Mouse (Mus musculus) retina, postnatal 7 days (tissue): ENCODE measurements around the gene Edrf1.
"Not testable (repeated sequence)": the region's sequence is repeated elsewhere in the genome, so short reads cannot be mapped to it uniquely, and the experiment has no call there.

Experiments
- DNase-seq: peaks from one replicate; pipeline ENCODE4 v3.0.0-alpha.2; 2012; ENCODE audit warnings: low read depth, low spot score

Edrf1 gene

DNA sequence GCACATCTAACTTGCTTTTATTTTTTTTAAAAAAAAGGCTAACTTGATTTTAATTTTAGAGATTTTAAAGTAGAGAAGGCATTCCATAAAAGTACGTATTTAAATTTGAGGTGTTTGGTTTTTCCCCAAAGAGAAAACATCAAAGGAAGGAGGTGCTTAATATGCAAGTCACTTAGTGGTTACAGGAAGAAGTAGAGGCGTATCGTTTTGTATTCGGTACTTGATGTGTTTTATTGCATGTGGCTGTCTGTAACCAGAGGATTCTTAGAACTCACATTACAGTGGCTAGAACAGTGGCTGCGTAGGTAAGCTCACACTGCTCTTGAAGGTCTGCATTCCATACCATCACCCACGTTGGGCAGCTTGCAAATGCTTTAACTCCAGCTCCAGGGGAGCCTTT is 8.4 kb downstream of the Edrf1 start:
- no peak for DNase-seq

DNA sequence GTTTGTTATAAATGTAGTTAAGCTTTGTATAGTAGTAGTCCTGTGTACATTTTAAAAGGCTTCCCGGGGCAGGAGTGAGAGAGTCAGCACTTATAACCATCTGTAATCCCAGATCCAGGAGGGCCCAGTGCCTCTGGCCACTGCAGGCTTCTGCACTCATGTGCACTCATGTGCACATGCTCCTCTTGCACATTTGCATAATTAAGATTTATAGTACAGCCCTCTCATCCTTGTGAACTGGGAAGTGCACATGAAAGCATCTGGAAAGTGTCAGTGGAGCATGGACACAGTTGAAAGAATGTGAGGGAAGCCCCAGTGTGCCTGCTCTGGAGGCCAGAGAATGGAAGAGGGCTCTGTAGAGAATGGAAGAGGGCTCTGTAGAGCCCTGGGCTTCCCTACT is 25.1 kb downstream of the Edrf1 start:
- DNase-seq, result no peak

GRCm38 (mm10) chr7:133669071-133669470 is 31.7 kb downstream of the Edrf1 start:
- DNase-seq, result no peak

DNA sequence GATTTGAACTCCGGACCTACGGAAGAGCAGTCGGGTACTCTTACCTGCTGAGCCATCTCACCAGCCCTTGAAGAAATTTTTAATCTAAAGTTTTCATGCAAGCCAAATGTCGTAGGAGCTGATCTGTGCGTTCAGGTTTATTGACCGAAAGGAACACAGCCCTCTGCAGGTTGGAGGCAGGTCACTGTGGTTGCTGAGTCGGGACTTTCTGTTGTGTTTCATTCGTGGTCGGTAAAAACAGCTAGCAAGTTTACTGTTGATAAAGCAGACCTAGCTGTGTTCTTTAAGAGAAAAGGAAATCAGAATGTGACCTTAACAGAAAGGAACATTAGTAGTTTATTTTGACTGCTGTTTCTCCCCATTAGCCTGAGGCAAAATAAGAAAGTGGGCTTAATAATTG is 32.6 kb downstream of the Edrf1 start:
- DNase-seq, result no peak

DNA sequence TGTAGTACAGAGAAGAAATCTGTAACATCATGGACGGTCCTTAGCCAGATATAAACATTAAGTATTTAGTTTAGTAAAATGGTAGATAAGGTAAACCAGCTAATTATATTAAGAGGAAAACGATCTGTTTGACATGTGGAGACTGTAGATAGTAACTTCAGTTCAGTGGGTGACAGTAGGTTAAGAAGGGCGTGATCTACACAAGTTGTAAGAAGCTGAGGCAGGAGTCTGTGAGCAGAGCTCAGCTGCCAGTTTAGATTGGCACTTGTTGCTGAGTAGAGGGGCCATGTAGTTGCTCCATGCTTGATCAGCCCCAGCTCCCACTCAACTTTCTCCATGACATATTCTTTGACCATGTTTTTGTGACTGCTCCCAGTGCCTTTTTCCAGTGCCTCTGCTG is 33.5 kb downstream of the Edrf1 start:
- DNase-seq, result no peak

- DNase-seq, result no peak
These were observed 38.7 kb downstream of the Edrf1 start for GRCm38 (mm10) chr7:133676002-133676401.

- no peak for DNase-seq
These were observed 41.4 kb downstream of the Edrf1 start for GRCm38 (mm10) chr7:133678716-133679115.

DNA sequence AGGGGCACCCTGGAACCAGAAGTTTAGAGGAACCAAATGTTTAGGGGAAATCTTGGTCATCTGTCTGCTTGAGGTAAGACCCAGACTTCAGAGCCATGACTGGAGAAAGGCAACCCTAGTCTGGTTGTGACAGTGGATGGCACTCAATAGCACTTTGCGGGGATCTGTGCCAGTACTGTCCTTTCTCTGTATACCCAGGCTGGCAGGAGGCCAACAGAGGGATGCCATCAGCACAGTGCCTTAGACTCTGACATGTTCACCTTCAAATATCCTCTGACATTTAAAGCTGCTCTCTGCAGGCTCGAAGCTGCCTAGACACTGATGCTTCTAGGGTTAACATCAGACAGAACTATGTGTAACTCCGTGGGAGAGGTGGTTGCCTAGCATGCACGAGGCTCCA is 42.1 kb downstream of the Edrf1 start:
- DNase-seq, result no peak

GRCm38 (mm10) chr7:133679961-133680360 is 42.6 kb downstream of the Edrf1 start, which contains the start of gene Mmp21:
Mmp21 (minus strand) TSS chr7:133680061.
- no peak for DNase-seq

DNA sequence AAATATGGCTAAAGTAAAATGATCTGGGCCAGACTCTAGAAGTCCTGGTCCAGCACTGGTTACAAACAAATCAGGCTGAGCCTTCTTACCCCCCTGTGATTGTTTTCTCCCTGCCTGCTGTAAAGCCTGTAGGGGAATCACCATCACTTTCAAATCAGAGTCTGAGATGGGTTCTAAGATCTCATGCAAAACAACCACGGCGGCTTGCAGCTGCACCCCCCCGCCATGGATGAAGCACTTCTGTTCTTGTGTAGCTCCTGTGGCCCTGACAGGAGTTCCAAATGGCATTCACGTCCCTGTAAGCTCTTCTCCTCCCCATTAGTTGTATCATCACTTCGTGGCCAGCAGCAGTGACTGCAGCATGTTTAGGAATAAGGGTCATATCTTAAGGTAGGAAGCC is 46.3 kb downstream of the Edrf1 start:
- no peak for DNase-seq

DNA sequence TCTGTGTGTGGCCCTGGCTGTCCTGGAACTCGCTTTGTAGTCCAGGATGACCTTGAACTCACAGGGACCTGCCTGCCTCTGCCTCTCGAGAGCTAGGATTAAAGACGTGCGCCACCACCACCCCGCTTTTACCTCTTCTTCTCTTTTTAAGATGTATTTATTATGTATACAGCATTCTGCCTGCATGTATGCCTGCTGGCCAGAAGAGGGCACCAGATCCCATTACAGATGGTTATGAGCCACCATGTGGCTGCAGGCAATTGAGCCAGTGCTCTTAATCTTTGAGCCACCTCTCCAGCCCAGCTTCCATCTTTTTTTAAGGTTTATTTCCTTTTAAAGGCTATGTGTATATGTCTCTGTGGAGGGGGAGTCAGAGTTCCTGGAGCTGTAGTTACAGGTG is 46.8 kb downstream of the Edrf1 start:
- DNase-seq, result no peak

DNA sequence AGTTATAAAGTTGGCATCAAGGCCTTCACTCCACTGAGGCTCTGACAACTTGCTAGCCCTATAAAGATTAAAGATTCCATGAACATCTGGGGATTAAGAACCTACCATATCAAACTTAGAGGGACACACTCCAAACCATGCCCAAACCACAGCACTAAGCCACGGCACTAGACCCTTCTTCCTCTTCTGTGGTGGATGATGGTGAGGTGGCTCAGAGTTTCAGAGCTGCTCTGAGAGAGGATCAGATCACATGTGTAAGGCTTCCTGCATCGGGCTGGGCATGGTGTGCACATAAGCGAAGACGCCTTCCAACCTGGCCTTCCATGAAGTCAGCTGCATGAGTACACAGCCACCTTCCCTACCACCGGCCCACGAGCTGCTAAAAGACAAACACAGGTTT is 47.4 kb downstream of the Edrf1 start:
- no peak for DNase-seq

GRCm38 (mm10) chr7:133685644-133686043 is 48.3 kb downstream of the Edrf1 start:
- not testable (repeated sequence) for DNase-seq

- no peak for DNase-seq
These were observed 60.8 kb downstream of the Edrf1 start for GRCm38 (mm10) chr7:133698021-133698709.

DNA sequence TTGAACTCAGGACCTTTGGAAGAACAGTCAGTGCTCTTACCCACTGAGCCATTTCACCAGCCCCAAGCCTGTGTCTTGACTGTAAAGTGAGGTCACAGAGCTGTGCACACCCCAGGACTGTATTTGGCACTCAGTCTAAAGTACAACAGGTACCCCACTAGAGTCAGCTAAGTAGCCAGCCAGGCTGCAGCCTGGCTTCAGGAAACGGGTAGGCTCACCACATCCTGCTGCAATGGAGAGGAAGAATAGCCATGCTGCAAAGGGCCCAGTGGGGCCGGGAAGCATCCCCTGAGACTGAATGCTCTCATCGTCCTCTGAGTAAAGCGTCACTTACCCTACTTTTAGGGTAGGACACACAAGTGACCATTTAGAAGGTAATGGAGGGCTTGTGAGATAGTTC is 62.5 kb downstream of the Edrf1 start:
- DNase-seq, result no peak

GRCm38 (mm10) chr7:133701366-133701765 is 64.0 kb downstream of the Edrf1 start:
- DNase-seq, result no peak

- no peak for DNase-seq
These were observed 65.0 kb downstream of the Edrf1 start for GRCm38 (mm10) chr7:133702333-133702732.

GRCm38 (mm10) chr7:133703906-133704305 is 66.6 kb downstream of the Edrf1 start:
- no peak for DNase-seq

DNA sequence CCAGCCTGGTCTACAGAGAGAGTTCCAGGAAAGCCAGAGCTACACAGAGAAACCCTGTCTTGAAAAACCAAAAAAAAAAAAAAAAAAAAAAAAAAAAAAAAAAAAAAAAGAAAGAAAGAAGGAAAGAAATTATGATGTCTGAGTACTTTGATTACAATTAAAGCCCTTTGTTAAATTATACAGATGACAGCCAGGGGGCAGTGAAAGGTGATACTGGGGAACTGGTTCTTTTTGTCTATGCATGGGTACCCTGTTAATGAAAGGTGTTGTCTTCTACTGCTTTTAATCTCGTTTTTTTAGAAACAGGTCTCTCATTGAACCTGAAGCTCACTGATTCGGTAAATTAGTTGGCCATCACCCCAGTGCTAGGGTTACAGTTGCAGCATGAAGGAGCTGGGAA is 70.0 kb downstream of the Edrf1 start:
- no peak for DNase-seq

DNA sequence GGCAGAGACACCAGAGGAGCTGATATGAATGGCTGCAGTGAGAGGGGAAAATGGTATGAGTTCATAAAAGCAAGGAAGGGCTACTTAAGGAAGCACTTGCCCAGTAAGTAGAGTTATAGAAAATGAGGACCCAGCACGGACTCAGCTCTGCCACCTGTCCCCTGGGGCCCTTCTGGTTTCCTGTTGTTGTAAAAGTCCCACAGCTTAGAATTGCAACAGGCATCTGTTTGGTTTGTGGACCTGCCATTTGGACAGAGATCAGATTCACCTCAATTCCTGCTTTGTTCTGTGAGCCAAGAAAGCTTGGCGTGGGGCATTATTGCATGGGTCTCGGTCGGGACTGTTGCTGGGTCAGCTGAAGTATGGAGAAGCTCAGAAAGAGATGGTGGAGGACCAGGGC is 78.0 kb downstream of the Edrf1 start:
- no peak for DNase-seq

DNA sequence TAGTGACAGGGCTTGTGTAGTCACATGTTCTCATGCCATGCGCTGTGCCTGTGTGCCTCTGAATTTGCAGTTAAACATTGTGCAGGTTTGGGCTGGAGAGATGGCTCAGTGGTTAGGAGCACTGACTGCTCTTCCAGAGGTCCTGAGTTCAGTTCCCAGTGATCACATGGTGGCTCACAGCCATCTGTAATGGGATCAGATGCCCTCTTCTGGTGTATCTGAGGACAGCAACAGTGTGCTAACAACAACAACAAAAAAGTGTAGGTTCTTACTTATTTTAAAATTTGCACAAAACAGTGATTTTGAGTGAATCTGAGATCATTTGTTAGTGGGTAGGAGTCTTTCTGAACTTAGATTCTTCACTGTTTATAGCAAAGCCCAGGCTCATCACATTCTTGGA is 81.2 kb downstream of the Edrf1 start:
- no peak for DNase-seq

- peak; percentile 38 for DNase-seq
These were observed 83.3 kb downstream of the Edrf1 start for GRCm38 (mm10) chr7:133720616-133721015.
